In the genomic region with DNA sequence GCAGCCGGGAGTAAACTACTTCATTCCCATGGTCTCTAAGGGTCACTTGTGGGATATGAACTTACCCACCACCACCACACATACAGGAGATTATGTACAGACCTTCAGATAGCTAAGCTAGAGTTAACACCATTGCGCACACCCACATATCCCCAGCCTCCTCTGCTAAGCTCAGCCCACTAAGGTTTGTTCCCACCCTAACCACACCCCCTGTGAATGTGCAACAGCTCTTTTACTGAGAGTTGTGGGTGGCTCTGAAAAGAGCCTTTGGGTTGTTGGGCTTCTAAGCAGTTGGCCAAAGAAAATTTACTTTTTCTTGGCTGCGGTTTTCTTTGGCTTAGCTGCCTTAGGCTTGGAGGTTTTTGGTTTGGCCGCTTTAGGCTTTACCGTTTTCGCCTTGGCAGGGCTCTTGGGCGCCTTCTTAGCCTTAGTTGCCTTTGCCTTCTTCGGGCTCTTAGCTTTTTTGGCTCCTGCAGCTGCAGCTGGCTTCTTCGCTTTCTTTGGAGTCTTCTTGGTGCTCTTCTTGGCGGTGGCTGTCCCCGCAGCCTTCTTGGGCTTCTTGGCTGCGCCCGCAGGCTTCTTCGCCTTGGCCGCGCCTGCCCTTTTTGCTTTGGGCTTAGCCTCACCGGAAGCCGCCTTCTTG, we compare ENCODE assay signal across 8 mouse cellular contexts. TPM values are rescaled to one million over a fixed set of nuclear protein-coding genes. Genes with fewer than 3 reads are reported as not detected.
DNase-seq lines count a peak whose midpoint lies in the region; ATAC-seq and TF ChIP-seq lines count a peak whose summit lies in the region.

No protein-coding gene starts in this region.

- H3K36me3 ChIP-seq in embryonic facial prominence, embryonic 13.5 days = no peaks in the 10 kb centered on the region
- no peaks in the 10 kb centered on the region for H3K36me3 ChIP-seq in limb, embryonic 13.5 days
- H3K36me3 ChIP-seq in midbrain, embryonic 15.5 days (replicated peaks) = no peaks in the 10 kb centered on the region
- H3K36me3 ChIP-seq in spleen, adult 2 months (ENCODE audit: control insufficient read depth, insufficient read depth, low read length) = no peaks in the 10 kb centered on the region

- TF ChIP-seq CTCF in spleen, adult 2 months (IDR thresholded peaks at IDR 0.05; ENCODE audit: extremely low read depth, insufficient read depth, insufficient read length, insufficient replicate concordance) = no peak

- no peaks in the 10 kb centered on the region for H3K27me3 ChIP-seq in embryonic facial prominence, embryonic 13.5 days
- no peaks in the 10 kb centered on the region for H3K27me3 ChIP-seq in limb, embryonic 13.5 days
- no peaks in the 10 kb centered on the region for H3K27me3 ChIP-seq in midbrain, embryonic 15.5 days (replicated peaks)
- H3K27me3 ChIP-seq in spleen, adult 2 months (ENCODE audit: control insufficient read depth, insufficient read depth, low read length) = no peaks in the 10 kb centered on the region

- peak overlapping the region; percentile 99 for H3K27ac ChIP-seq in embryonic facial prominence, embryonic 13.5 days
- H3K27ac ChIP-seq in limb, embryonic 13.5 days = peak overlapping the region; percentile 99
- H3K27ac ChIP-seq in midbrain, embryonic 15.5 days = peak overlapping the region; percentile 96
- peak overlapping the region; percentile 85 for H3K27ac ChIP-seq in spleen, adult 2 months (ENCODE audit: insufficient read depth, low read length)

- WGBS in embryonic facial prominence, embryonic 13.5 days = 1% methylated on average over 18 of the region's 18 CpGs
- WGBS in limb, embryonic 13.5 days = under 1% methylated on average over 18 of the region's 18 CpGs
- under 1% methylated on average over 18 of the region's 18 CpGs for WGBS in midbrain, embryonic 15.5 days
- WGBS in spleen, adult 2 months = under 1% methylated on average over 18 of the region's 18 CpGs

- no peaks in the 10 kb centered on the region for H3K9me3 ChIP-seq in embryonic facial prominence, embryonic 13.5 days
- H3K9me3 ChIP-seq in limb, embryonic 13.5 days = no peaks in the 10 kb centered on the region
- no peaks in the 10 kb centered on the region for H3K9me3 ChIP-seq in midbrain, embryonic 15.5 days

- TF ChIP-seq POLR2A in spleen, adult 2 months (IDR thresholded peaks at IDR 0.05; ENCODE audit: low read depth, low read length) = no peak; the same call in 1 of the 2 replicates

- H3K4me3 ChIP-seq in embryonic facial prominence, embryonic 13.5 days = peak overlapping the region; percentile 70
- peak overlapping the region; percentile 73 for H3K4me3 ChIP-seq in limb, embryonic 13.5 days
- peak overlapping the region; percentile 61 for H3K4me3 ChIP-seq in midbrain, embryonic 15.5 days
- peak overlapping the region; percentile 58 for H3K4me3 ChIP-seq in spleen, adult 2 months (ENCODE audit: extremely low read depth, insufficient read depth, insufficient read length)

- peak; percentile 29 for DNase-seq in urinary bladder, adult 2 months (ENCODE audit: low spot score)
- DNase-seq in urinary bladder, postnatal 10 days (ENCODE audit: low spot score) = no peak
- peak; percentile 84 to 90 for DNase-seq in heart, adult 18-20 months
- DNase-seq in kidney, adult 8-10 months = peak; percentile 73 to 80
- DNase-seq in spleen, adult 2 months (ENCODE audit: low read depth in 1 of 2, low spot score in 2 of 2) = peak; percentile 70 to 82

- H3K9ac ChIP-seq in embryonic facial prominence, embryonic 13.5 days = peak overlapping the region; percentile 94
- peak overlapping the region; percentile 93 for H3K9ac ChIP-seq in limb, embryonic 13.5 days
- peak overlapping the region; percentile 77 for H3K9ac ChIP-seq in midbrain, embryonic 15.5 days

- ATAC-seq in embryonic facial prominence, embryonic 13.5 days (ENCODE audit: insufficient number of reproducible peaks, insufficient read depth, low FRiP score, low TSS enrichment, low read depth) = peak; percentile 88
- ATAC-seq in limb, embryonic 13.5 days (ENCODE audit: low FRiP score, low read depth) = peak; percentile 88
- peak; percentile 90 for ATAC-seq in midbrain, embryonic 15.5 days (replicated peaks)

- peak overlapping the region; percentile 91 for H3K4me2 ChIP-seq in embryonic facial prominence, embryonic 13.5 days
- peak overlapping the region; percentile 95 for H3K4me2 ChIP-seq in limb, embryonic 13.5 days (replicated peaks)
- H3K4me2 ChIP-seq in midbrain, embryonic 15.5 days = peak overlapping the region; percentile 93

- H3K4me1 ChIP-seq in embryonic facial prominence, embryonic 13.5 days = peaks cover 9% of the 10 kb centered on the region
- peaks cover 11% of the 10 kb centered on the region for H3K4me1 ChIP-seq in limb, embryonic 13.5 days
- H3K4me1 ChIP-seq in midbrain, embryonic 15.5 days = peaks cover 22% of the 10 kb centered on the region
- peaks cover 2% of the 10 kb centered on the region; the same call in 1 of the 2 replicates for H3K4me1 ChIP-seq in spleen, adult 2 months (ENCODE audit: control insufficient read depth, insufficient read depth, insufficient read length)

RNA-seq across cellular contexts. Expression of gene Hist1h1e, which starts 0.7 kb away (rescaled TPM):
- polyA plus RNA-seq in urinary bladder, adult 2 months (2012; rRNA removed) = 1.1 and 2.4 TPM in 2 replicates
- 24.8 and 26.3 TPM in 2 replicates for polyA plus RNA-seq in embryonic facial prominence, embryonic 13.5 days (2015; fragmentation: Nextera tagmentation; extraction: Ambion mirVana)
- 10 to 100 TPM; 19.6 to 19.7 TPM for total RNA-seq in heart, adult 18-20 months (2021)
- 19.9 and 21.1 TPM in 2 replicates for polyA plus RNA-seq in limb, embryonic 13.5 days (2015; fragmentation: Nextera tagmentation; extraction: Ambion mirVana)
- polyA plus RNA-seq in midbrain, embryonic 15.5 days (2015; fragmentation: Nextera tagmentation; extraction: Ambion mirVana) = 5.4 and 5.5 TPM in 2 replicates
- 2.9 and 3.7 TPM in 2 replicates for polyA plus RNA-seq in spleen, adult 2 months (2012; rRNA removed)

RNA-seq across cellular contexts. Expression of gene Hist1h2be, which starts 0.7 kb away (rescaled TPM):
- polyA plus RNA-seq in urinary bladder, adult 2 months (2012; rRNA removed) = 2.6 and 3.4 TPM in 2 replicates
- polyA plus RNA-seq in embryonic facial prominence, embryonic 13.5 days (2015; fragmentation: Nextera tagmentation; extraction: Ambion mirVana) = 3.3 and 4.1 TPM in 2 replicates
- total RNA-seq in heart, adult 18-20 months (2021) = 10 to 100 TPM in 1 of 2 experiments, 1 to 10 TPM in 1; 8.6 to 10.2 TPM
- polyA plus RNA-seq in limb, embryonic 13.5 days (2015; fragmentation: Nextera tagmentation; extraction: Ambion mirVana) = 2.0 and 2.5 TPM in 2 replicates
- 1.7 and 1.8 TPM in 2 replicates for polyA plus RNA-seq in midbrain, embryonic 15.5 days (2015; fragmentation: Nextera tagmentation; extraction: Ambion mirVana)
- polyA plus RNA-seq in spleen, adult 2 months (2012; rRNA removed) = 2.8 and 3.8 TPM in 2 replicates

RNA-seq across cellular contexts. Expression of gene Hist1h4d, which starts 40.3 kb away (rescaled TPM):
- polyA plus RNA-seq in urinary bladder, adult 2 months (2012; rRNA removed) = 0.47 and 3.4 TPM in 2 replicates
- polyA plus RNA-seq in embryonic facial prominence, embryonic 13.5 days (2015; fragmentation: Nextera tagmentation; extraction: Ambion mirVana) = 141 and 160 TPM in 2 replicates
- 10 to 100 TPM; 51.2 to 52.9 TPM for total RNA-seq in heart, adult 18-20 months (2021)
- 126 and 130 TPM in 2 replicates for polyA plus RNA-seq in limb, embryonic 13.5 days (2015; fragmentation: Nextera tagmentation; extraction: Ambion mirVana)
- 34.2 and 34.9 TPM in 2 replicates for polyA plus RNA-seq in midbrain, embryonic 15.5 days (2015; fragmentation: Nextera tagmentation; extraction: Ambion mirVana)
- 19.1 and 20.9 TPM in 2 replicates for polyA plus RNA-seq in spleen, adult 2 months (2012; rRNA removed)

RNA-seq across cellular contexts. Expression of gene Hist1h3d, which starts 46.1 kb away (rescaled TPM):
- 2.5 and 2.6 TPM in 2 replicates for polyA plus RNA-seq in urinary bladder, adult 2 months (2012; rRNA removed)
- 7.6 and 8.4 TPM in 2 replicates for polyA plus RNA-seq in embryonic facial prominence, embryonic 13.5 days (2015; fragmentation: Nextera tagmentation; extraction: Ambion mirVana)
- 1 to 10 TPM; 2.4 to 2.5 TPM for total RNA-seq in heart, adult 18-20 months (2021)
- 7.8 and 8.4 TPM in 2 replicates for polyA plus RNA-seq in limb, embryonic 13.5 days (2015; fragmentation: Nextera tagmentation; extraction: Ambion mirVana)
- polyA plus RNA-seq in midbrain, embryonic 15.5 days (2015; fragmentation: Nextera tagmentation; extraction: Ambion mirVana) = 0.82 and 1.2 TPM in 2 replicates
- polyA plus RNA-seq in spleen, adult 2 months (2012; rRNA removed) = 20.9 and 27.9 TPM in 2 replicates

RNA-seq across cellular contexts. Expression of gene Hist1h2ad, which starts 47.5 kb away (rescaled TPM):
- 1.6 and 1.9 TPM in 2 replicates for polyA plus RNA-seq in urinary bladder, adult 2 months (2012; rRNA removed)
- 1.7 and 3.1 TPM in 2 replicates for polyA plus RNA-seq in embryonic facial prominence, embryonic 13.5 days (2015; fragmentation: Nextera tagmentation; extraction: Ambion mirVana)
- total RNA-seq in heart, adult 18-20 months (2021) = 1 to 10 TPM; 2.0 to 4.1 TPM
- polyA plus RNA-seq in limb, embryonic 13.5 days (2015; fragmentation: Nextera tagmentation; extraction: Ambion mirVana) = 1.0 and 3.0 TPM in 2 replicates
- 1.6 TPM in 1 of 2 replicates, not detected in the other for polyA plus RNA-seq in midbrain, embryonic 15.5 days (2015; fragmentation: Nextera tagmentation; extraction: Ambion mirVana)
- polyA plus RNA-seq in spleen, adult 2 months (2012; rRNA removed) = 12.2 and 23.2 TPM in 2 replicates
